Mouse (Mus musculus) heart, embryonic 12.5 days (tissue): ENCODE measurements around the gene Mdk. TPM values are rescaled to one million over a fixed set of nuclear protein-coding genes. Genes with fewer than 3 reads are reported as not detected.

Experiments
- ATAC-seq: fragments of 200-750 bp; cut with Nextera tagmentation; 2 replicates; pipeline ENCODE4 v1.8.0; 2017; ENCODE audit warnings: moderate TSS enrichment, moderate library complexity; ENCODE audit not compliant: insufficient number of reproducible peaks, low FRiP score
- H3K27ac ChIP-seq: fragments of 300-500 bp; sonication (generic); 2 replicates; pipeline ENCODE4 v1.5.1; 2016; ENCODE audit warnings: mild to moderate bottlenecking, moderate library complexity; ENCODE audit not compliant: poor library complexity, severe bottlenecking
- H3K27me3 ChIP-seq: fragments of 300-500 bp; sonication (generic); replicated peaks from 2 replicates; pipeline ENCODE4 v1.6.1; 2016; ENCODE audit warnings: mild to moderate bottlenecking, moderate library complexity
- H3K36me3 ChIP-seq: fragments of 300-500 bp; sonication (generic); 2 replicates; pipeline ENCODE4 v1.6.1; 2016; ENCODE audit warnings: mild to moderate bottlenecking, moderate library complexity
- H3K4me1 ChIP-seq: fragments of 300-500 bp; sonication (generic); replicated peaks from 2 replicates; pipeline ENCODE4 v1.6.1; 2016; ENCODE audit warnings: mild to moderate bottlenecking
- H3K4me2 ChIP-seq: fragments of 300-500 bp; sonication (generic); 2 replicates; pipeline ENCODE4 v1.6.1; 2016; ENCODE audit warnings: mild to moderate bottlenecking, moderate library complexity
- H3K4me3 ChIP-seq: fragments of 300-500 bp; sonication (generic); 2 replicates; pipeline ENCODE4 v1.5.1; 2016; ENCODE audit warnings: mild to moderate bottlenecking
- H3K9ac ChIP-seq: fragments of 300-500 bp; sonication (generic); 2 replicates; pipeline ENCODE4 v1.6.1; 2016; ENCODE audit warnings: mild to moderate bottlenecking, moderate library complexity
- H3K9me3 ChIP-seq: fragments of 300-500 bp; sonication (generic); replicated peaks from 2 replicates; pipeline ENCODE4 v1.6.1; 2016; ENCODE audit warnings: mild to moderate bottlenecking, moderate library complexity
- WGBS: fragments of 180-500 bp; shearing (Covaris S2); methylation state at CpG from one replicate; pipeline ENCODE4 v1.1.7; 2016; 5-methylcytosine and 5-hydroxymethylcytosine counted together
- microRNA-seq: library from miRNA; unstranded; fragments of <30 nt; microRNA quantifications from one replicate; pipeline ENCODE4, GENCODE M21; 2017
- polyA plus RNA-seq: library from polyadenylated mRNA; unstranded; fragments of >200 nt; fragmentation: Nextera tagmentation; extraction: Ambion mirVana; gene quantifications from 2 replicates; pipeline ENCODE4 v1.2.1, GENCODE M21; 2016

Mdk gene
- polyA plus RNA-seq, 1 experiment from 2014 or later: 724 TPM

DNA sequence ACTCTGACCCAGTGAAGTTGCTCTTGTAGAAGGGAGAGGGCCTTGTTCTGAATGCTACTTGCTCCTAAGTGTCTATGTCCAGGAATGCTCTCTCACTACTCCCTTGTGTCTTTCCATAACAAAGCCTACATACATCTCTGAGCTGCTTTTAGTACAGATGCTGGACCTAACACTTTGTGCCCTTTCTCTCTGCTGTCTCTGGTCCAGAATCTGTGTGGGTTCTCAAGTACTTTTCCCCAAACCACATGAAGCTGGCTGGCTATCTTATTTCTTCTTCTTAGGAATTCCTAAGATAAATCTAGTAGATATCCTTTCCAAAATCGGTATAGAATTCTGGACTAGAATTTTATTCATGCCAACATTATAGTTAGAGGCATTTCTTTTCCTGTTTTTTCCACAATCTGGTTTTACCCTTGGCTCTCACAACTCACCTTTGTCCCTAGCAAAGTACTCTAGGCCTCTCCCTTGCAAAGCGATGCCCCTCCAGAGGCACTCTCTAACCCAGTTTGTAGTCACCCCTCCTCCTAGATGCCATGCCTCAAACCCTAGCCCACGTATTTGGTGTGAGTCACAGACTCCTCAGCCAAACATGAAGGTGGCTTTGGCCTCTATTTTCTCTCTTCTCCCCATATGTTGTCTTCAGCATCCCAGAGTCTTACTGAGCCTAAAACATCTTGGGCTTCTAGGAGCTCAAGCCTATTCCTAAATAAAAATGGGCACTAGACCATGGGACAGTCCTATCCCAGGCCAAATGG lies 28.7 kb downstream of the Mdk start:
- 84% methylated on average over 3 of the region's 3 CpGs for WGBS
- Histone ChIP-seq H3K4me2 (no peak overlapping the region), H3K27me3 (no peaks in the 10 kb centered on the region), H3K9me3 (no peaks in the 10 kb centered on the region), H3K4me3 (no peak overlapping the region), H3K27ac (no peak overlapping the region), H3K9ac (no peak overlapping the region), H3K36me3 (peaks cover 14% of the 10 kb centered on the region), H3K4me1 (no peaks in the 10 kb centered on the region)
- no peak for ATAC-seq

DNA sequence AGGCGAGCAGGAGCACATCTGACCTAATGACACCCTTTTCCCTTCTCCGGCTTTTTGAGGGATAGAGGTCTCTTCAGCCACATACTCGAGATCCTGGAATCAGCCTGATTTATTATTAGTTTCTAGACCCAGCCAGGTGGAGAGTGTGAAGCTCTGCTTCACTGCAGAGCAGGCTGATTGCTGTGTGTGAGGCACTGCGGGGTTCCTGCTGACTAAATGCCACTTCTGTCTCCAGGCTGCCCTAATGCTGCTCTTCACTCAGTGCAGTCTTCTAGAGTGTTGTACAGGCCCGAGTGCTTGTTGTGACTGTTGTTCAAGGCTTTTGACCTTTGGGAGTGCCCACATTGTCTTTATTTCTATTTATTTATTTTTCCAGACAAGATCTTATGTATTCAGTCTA lies 29.8 kb downstream of the Mdk start:
- WGBS: 74% methylated on average over 5 of the region's 5 CpGs
- H3K4me2 ChIP-seq: no peak overlapping the region
- H3K4me3 ChIP-seq: no peak overlapping the region
- peaks cover 14% of the 10 kb centered on the region for H3K36me3 ChIP-seq
- no peaks in the 10 kb centered on the region for H3K9me3 ChIP-seq
- no peak for ATAC-seq
- no peak overlapping the region for H3K27ac ChIP-seq
- H3K9ac ChIP-seq: no peak overlapping the region
- no peaks in the 10 kb centered on the region for H3K27me3 ChIP-seq
- H3K4me1 ChIP-seq: no peaks in the 10 kb centered on the region

DNA sequence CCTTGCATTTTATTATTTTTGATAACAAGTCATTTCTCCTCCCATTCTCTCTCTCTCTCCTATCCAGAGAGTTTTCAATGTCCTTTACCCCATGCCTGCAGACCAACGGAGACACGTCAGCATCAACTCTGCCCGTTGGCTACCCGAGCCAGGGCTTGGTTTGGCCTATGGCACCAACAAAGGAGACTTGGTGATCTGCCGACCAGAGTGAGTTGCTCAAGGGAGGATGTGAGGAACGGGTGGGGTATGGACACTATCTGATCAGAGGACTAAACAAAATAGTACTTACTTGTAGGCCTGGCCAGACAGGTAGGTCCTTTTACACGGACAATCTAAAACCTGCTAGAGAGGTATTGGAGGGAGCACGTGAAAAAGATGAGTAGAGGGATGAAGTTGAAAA lies 31.7 kb downstream of the Mdk start:
- Histone ChIP-seq H3K4me3 (no peak overlapping the region), H3K4me1 (no peaks in the 10 kb centered on the region), H3K4me2 (no peak overlapping the region), H3K27ac (no peak overlapping the region), H3K9ac (no peak overlapping the region), H3K36me3 (peaks cover 14% of the 10 kb centered on the region), H3K9me3 (no peaks in the 10 kb centered on the region), H3K27me3 (no peaks in the 10 kb centered on the region)
- 87% methylated on average over 8 of the region's 8 CpGs for WGBS
- ATAC-seq: no peak

DNA sequence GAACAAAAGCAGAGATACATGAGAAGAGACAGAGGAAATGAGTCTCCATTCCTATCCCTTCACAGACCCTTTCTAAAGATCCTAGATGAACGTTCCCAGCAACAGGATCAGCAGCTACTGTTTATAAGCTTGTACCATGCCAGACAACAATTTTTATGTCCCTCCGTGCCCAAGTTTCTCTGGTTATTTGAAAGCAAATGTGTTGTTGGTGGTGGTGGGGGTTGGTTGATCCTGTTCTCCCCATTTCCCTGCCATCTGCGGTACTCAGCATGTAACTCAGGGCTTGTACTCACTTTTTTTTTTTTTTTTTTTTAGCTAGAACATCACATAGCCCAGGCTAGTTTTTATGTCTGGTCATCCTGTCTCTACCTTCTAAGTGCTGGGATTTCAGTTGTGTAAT lies 33.0 kb downstream of the Mdk start:
- Histone ChIP-seq H3K4me1 (no peaks in the 10 kb centered on the region), H3K36me3 (peaks cover 23% of the 10 kb centered on the region), H3K4me2 (no peak overlapping the region), H3K27ac (no peak overlapping the region), H3K9me3 (no peaks in the 10 kb centered on the region), H3K4me3 (no peak overlapping the region), H3K27me3 (no peaks in the 10 kb centered on the region), H3K9ac (no peak overlapping the region)
- no peak for ATAC-seq
- WGBS: 86% methylated on average over 3 of the region's 3 CpGs

DNA sequence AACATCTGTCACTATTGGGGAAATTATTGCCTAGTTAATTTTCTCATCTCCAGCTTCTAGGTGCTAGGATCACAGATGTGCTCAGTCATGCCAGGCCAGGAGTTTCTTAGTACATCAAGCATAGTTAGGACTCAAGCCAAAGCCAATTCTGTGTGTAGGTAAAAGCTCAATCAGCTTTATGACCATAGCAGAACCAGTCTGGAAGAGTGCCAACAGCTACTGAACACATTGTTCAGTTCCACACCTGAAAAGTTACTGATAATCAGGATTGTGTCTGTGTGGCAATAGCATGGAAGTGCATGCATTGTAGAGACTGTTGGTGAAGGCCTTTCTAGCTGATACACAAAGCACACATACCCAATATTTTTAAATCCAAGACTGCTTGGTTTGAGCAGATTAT lies 34.1 kb downstream of the Mdk start:
- Histone ChIP-seq H3K4me2 (no peak overlapping the region), H3K27ac (no peak overlapping the region), H3K36me3 (peaks cover 23% of the 10 kb centered on the region), H3K4me1 (no peaks in the 10 kb centered on the region), H3K9ac (no peak overlapping the region), H3K4me3 (no peak overlapping the region), H3K27me3 (no peaks in the 10 kb centered on the region), H3K9me3 (no peaks in the 10 kb centered on the region)
- no peak for ATAC-seq

DNA sequence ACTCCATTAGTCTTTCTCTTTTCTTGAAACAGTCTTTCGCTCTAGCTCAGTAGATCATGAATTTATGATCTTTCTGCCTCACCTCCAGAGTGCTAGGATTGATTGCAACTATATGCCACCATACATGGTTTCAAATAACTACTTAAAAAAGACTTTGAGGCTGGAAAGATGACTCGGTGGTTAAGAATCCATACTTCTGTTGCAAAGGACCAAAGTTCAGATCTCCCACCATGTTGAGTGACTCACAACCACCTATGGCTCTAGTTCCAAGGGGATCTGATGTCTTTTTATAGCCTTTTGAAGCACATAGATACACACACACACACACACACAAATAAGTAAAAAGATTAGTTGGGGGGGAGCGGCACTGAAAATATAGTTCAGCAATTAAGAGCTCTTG lies 36.7 kb downstream of the Mdk start:
- 89% methylated on average over 3 of the region's 3 CpGs for WGBS
- no peak for ATAC-seq

DNA sequence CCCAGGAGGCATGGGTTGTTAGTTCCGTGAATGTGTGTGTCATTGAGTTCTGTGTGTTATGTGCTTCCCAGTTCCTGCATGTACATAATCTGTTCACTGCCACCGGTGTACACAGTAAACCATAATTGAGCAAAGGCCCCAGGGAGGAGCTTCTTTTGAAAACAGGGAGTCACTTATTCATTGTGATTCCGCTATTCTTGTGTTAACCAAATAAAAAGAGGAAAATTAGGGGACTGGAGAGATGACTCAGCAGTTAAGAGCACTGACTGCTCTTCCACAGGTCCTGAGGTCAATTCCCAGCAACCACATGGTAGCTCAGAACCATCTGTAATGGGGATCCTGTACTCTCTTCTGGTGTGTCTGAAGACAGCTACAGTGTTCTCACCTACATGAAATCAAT lies 37.4 kb downstream of the Mdk start:
- Histone ChIP-seq H3K4me3 (no peak overlapping the region), H3K9ac (no peak overlapping the region), H3K9me3 (no peaks in the 10 kb centered on the region), H3K27ac (no peak overlapping the region), H3K36me3 (peaks cover 13% of the 10 kb centered on the region), H3K4me1 (no peaks in the 10 kb centered on the region), H3K27me3 (no peaks in the 10 kb centered on the region), H3K4me2 (no peak overlapping the region)
- ATAC-seq: no peak
- WGBS: 86% methylated on average over 3 of the region's 3 CpGs

More for the DNA sequence above, 36.7 kb downstream of the Mdk start:
- H3K4me2 ChIP-seq: no peak overlapping the region
- H3K27ac ChIP-seq: no peak overlapping the region
- H3K9ac ChIP-seq: no peak overlapping the region
- no peak overlapping the region for H3K4me3 ChIP-seq
- H3K27me3 ChIP-seq: no peaks in the 10 kb centered on the region
- H3K9me3 ChIP-seq: no peaks in the 10 kb centered on the region
- H3K36me3 ChIP-seq: peaks cover 19% of the 10 kb centered on the region
- no peaks in the 10 kb centered on the region for H3K4me1 ChIP-seq

DNA sequence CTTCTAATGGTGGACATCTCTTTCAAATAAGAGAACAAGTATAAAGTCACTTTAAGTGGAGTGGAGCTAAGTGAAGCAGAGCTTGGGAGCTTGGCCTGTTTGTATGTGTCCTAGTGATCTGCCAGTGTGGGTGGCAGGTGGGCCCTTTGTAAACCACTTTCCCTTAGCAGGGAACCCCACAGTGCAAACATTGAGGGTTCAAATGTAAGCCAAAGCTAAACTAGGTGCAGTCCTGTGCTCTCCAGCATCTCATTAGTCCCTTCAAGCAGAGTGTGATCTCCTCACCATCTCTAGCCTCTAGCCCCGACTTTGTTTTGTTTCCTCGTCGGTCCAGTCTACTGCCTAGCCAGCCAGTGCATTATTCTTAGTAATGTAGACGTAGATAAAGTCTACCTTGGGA lies 47.5 kb downstream of the Mdk start:
- no peaks in the 10 kb centered on the region for H3K27me3 ChIP-seq
- H3K4me3 ChIP-seq: no peak overlapping the region
- no peak overlapping the region for H3K4me2 ChIP-seq
- no peak for ATAC-seq
- H3K9ac ChIP-seq: no peak overlapping the region
- no peak overlapping the region for H3K27ac ChIP-seq
- peaks cover 22% of the 10 kb centered on the region for H3K36me3 ChIP-seq
- 80% methylated on average over 4 of the region's 4 CpGs for WGBS
- no peaks in the 10 kb centered on the region for H3K9me3 ChIP-seq
- H3K4me1 ChIP-seq: no peaks in the 10 kb centered on the region

DNA sequence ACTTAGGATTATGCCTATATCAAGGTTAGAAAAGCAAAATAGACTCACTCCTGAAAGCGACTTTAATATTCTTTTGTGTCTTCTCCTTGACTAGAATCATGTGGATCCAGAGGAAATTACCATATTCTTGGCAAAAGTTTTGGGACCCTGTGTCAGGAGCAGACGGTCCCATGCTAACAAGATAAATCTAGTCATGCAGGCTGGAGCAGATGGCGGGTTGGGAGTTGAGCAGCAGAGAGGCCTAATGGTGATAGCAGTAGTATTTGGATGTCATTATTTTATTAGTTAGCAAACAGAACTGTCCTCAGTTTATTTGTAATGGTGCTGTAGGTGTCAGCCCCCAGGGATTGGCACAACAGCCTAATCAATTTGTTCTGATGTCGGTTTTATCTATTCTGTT lies 48.1 kb downstream of the Mdk start:
- Histone ChIP-seq H3K27me3 (no peaks in the 10 kb centered on the region), H3K4me3 (no peak overlapping the region), H3K9ac (no peak overlapping the region), H3K4me1 (0 out of 2 replicates have a peak, but pooled peaks cover under 1% of the 10 kb centered on the region), H3K4me2 (no peak overlapping the region), H3K9me3 (no peaks in the 10 kb centered on the region), H3K36me3 (peaks cover 22% of the 10 kb centered on the region), H3K27ac (no peak overlapping the region)
- no peak for ATAC-seq
- WGBS: 72% methylated on average over 4 of the region's 4 CpGs

Small RNA genes within 50 kb of the gene (microRNA-seq; reads per million reads assigned to microRNA genes)
- not detected for gene Mir6999

Other genes with a start within 250 kb of the Mdk start
- gene Atg13, start 221.7 kb downstream of the Mdk start, polyA plus RNA-seq: 22.3 TPM in 2 replicates
- 12.2 TPM in 2 replicates for gene Harbi1, start 221.4 kb downstream of the Mdk start, polyA plus RNA-seq
- gene Ambra1, start 202.2 kb downstream of the Mdk start, polyA plus RNA-seq: 14.5 and 15.0 TPM in 2 replicates
- gene Chrm4, start 5.0 kb downstream of the Mdk start, polyA plus RNA-seq: 0.15 TPM in 1 of 2 replicates, not detected in the other
- 3.2 and 4.0 TPM in 2 replicates for gene Gm9821, start 13.4 kb upstream of the Mdk start, polyA plus RNA-seq
- gene Dgkz, start 43.6 kb upstream of the Mdk start, polyA plus RNA-seq: 43.8 and 48.8 TPM in 2 replicates
- gene Creb3l1, start 92.2 kb upstream of the Mdk start, polyA plus RNA-seq: 6.1 and 6.7 TPM in 2 replicates
- 21.1 and 21.5 TPM in 2 replicates for gene Phf21a, start 160.8 kb upstream of the Mdk start, polyA plus RNA-seq